Mouse (Mus musculus) liver, embryonic 15.5 days (tissue): ENCODE data around the gene Knstrn. TPM values are rescaled to one million over a fixed set of nuclear protein-coding genes. Genes with fewer than 3 reads are reported as not detected.

Experiments used
- ATAC-seq: fragments of 200-750 bp; cut with Nextera tagmentation; 2 replicates; pipeline ENCODE4 v1.8.0; 2017; ENCODE audit warnings: moderate number of reproducible peaks, mild to moderate bottlenecking, moderate library complexity; ENCODE audit not compliant: insufficient read depth
- H3K27ac ChIP-seq: fragments of 300-500 bp; sonication (generic); replicated peaks from 2 replicates; pipeline ENCODE4 v1.5.1; 2015; ENCODE audit warnings: mild to moderate bottlenecking, inconsistent platforms
- H3K27me3 ChIP-seq: fragments of 300-500 bp; sonication (generic); 2 replicates; pipeline ENCODE4 v1.6.1; 2015; ENCODE audit warnings: mild to moderate bottlenecking, inconsistent platforms
- H3K36me3 ChIP-seq: fragments of 300-500 bp; sonication (generic); replicated peaks from 2 replicates; pipeline ENCODE4 v1.6.1; 2015; ENCODE audit warnings: moderate library complexity, mild to moderate bottlenecking, inconsistent platforms
- H3K4me1 ChIP-seq: fragments of 300-500 bp; sonication (generic); replicated peaks from 2 replicates; pipeline ENCODE4 v1.6.1; 2015; ENCODE audit warnings: inconsistent platforms
- H3K4me2 ChIP-seq: fragments of 300-500 bp; sonication (generic); 2 replicates; pipeline ENCODE4 v1.6.1; 2015; ENCODE audit warnings: moderate library complexity, mild to moderate bottlenecking, inconsistent platforms
- H3K4me3 ChIP-seq: fragments of 300-500 bp; sonication (generic); replicated peaks from 2 replicates; pipeline ENCODE4 v1.5.1; 2015; ENCODE audit warnings: mild to moderate bottlenecking, inconsistent platforms
- H3K9ac ChIP-seq: fragments of 300-500 bp; sonication (generic); 2 replicates; pipeline ENCODE4 v1.6.1; 2015; ENCODE audit warnings: moderate library complexity, mild to moderate bottlenecking, inconsistent platforms
- H3K9me3 ChIP-seq: fragments of 300-500 bp; sonication (generic); replicated peaks from 2 replicates; pipeline ENCODE4 v1.6.1; 2016; ENCODE audit warnings: inconsistent platforms
- WGBS: fragments of 180-500 bp; shearing (Covaris S2); methylation state at CpG from one replicate; pipeline ENCODE4 v1.1.7; 2015; ENCODE audit warnings: mixed read lengths; ENCODE audit not compliant: insufficient replicate concordance; 5-methylcytosine and 5-hydroxymethylcytosine counted together
- polyA plus RNA-seq: library from polyadenylated mRNA; unstranded; fragments of >200 nt; fragmentation: Nextera tagmentation; extraction: Ambion mirVana; gene quantifications from 2 replicates; pipeline ENCODE4 v1.2.1, GENCODE M21; 2015

Knstrn gene
- polyA plus RNA-seq, 1 experiment from 2014 or later: 73.9 TPM

DNA sequence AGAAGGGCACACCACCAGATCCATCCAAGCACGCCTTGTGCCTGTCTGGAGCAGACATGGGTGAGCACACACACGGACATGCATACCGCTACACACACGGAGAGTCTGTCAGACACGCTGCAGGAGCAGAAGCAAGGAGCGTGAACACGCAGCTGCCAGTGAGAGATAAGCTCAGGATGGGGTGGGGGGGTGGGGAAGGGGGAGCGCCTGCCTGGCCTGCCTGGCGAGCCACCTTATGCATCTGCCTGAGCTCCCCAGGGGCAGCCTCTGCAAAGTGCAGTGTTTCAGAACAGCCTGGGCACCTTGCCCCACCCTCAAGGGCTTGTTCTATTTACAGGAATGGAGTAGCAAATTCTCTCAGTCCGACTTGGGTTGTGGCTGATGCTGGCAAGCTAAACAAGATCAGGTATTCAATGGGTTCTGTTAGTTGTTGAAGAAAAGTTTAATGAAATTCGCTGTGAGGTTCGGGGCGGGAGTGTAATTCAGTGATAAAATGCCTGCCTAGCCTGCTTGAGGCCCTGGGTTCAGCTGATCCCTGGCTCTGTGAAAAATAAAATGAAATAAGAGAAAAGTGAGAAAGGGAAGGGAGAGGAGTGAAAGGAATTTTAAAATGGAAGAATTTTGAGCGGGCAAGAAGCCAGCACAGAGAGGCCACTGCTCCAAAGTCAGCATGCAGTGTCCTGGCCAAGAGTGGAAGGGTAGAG lies 74.2 kb downstream of the Knstrn start:
- ATAC-seq: peak; percentile 90
- Histone ChIP-seq H3K27me3 (peaks cover 41% of the 10 kb centered on the region), H3K9me3 (no peaks in the 10 kb centered on the region), H3K4me1 (peaks cover 46% of the 10 kb centered on the region), H3K36me3 (no peaks in the 10 kb centered on the region), H3K4me2 (peak overlapping the region; percentile 86), H3K9ac (peak overlapping the region; percentile 51), H3K4me3 (peak overlapping the region; percentile 48), H3K27ac (peak overlapping the region; percentile 91)
- WGBS: 6% methylated on average over 14 of the region's 14 CpGs

DNA sequence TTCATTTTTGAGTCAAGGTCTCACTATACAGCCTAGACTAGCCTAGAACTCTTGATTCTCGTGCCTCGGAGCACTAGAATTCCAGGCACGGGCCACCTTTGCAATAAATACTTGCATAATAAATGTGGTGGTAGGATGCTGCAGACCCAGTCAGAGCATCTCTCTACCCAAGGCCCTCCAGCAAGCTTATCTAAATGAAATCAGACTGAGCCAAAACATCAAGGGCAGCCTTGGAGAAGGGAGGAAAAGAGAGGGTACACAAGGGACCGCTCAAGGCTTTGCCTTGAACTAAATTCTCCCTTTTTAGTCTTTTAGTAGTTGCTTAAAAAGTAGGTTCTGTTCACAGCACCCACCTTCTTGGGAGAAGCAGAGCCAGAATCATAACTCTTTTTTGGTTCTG lies 77.4 kb downstream of the Knstrn start:
- Histone ChIP-seq H3K4me1 (peaks cover 39% of the 10 kb centered on the region), H3K9ac (no peak overlapping the region), H3K36me3 (no peaks in the 10 kb centered on the region), H3K27me3 (peaks cover 66% of the 10 kb centered on the region), H3K27ac (no peak overlapping the region), H3K4me2 (no peak overlapping the region), H3K4me3 (no peak overlapping the region), H3K9me3 (no peaks in the 10 kb centered on the region)
- no peak for ATAC-seq
- 78% methylated on average over 4 of the region's 4 CpGs for WGBS

GRCm38 (mm10) chr2:118895990-118896913 lies 82.4 kb downstream of the Knstrn start:
- no peak overlapping the region for H3K9ac ChIP-seq
- peaks cover 41% of the 10 kb centered on the region for H3K4me1 ChIP-seq
- no peak overlapping the region for H3K27ac ChIP-seq
- no peaks in the 10 kb centered on the region for H3K36me3 ChIP-seq
- no peaks in the 10 kb centered on the region for H3K9me3 ChIP-seq
- H3K27me3 ChIP-seq: peaks cover 98% of the 10 kb centered on the region
- peak overlapping the region; percentile 44 for H3K4me3 ChIP-seq
- WGBS: 3% methylated on average over 38 of the region's 38 CpGs
- H3K4me2 ChIP-seq: peak overlapping the region; percentile 63
- ATAC-seq: no peak

DNA sequence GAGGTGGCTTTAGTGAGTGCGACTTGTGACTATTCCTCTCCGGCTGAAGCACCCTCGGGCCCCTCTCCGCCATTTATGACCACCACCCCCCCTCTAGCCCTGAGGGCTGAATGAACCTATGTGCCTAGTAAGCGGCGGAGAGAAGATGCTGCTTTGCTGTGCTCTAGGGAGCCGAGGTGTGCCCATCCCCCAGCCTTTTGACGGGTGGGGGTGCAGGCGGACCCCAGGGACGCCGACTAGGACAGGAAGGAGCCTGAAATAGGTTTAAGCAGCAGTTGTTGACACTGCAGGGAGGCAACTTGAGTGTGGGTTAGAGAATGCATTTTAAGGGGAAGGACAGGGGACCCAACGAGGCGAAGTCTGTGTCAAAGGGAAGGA lies 83.1 kb downstream of the Knstrn start:
- Histone ChIP-seq H3K36me3 (no peaks in the 10 kb centered on the region), H3K27ac (no peak overlapping the region), H3K4me3 (peak overlapping the region; percentile 44), H3K4me1 (peaks cover 42% of the 10 kb centered on the region), H3K27me3 (peaks cover 92% of the 10 kb centered on the region), H3K9me3 (no peaks in the 10 kb centered on the region), H3K9ac (no peak overlapping the region), H3K4me2 (peak overlapping the region; percentile 63)
- WGBS: 1% methylated on average over 13 of the region's 13 CpGs
- no peak for ATAC-seq

- Histone ChIP-seq H3K9me3 (no peaks in the 10 kb centered on the region), H3K4me3 (peak overlapping the region; percentile 44; the same call in 1 of the 2 replicates), H3K4me2 (peak overlapping the region; percentile 63), H3K9ac (no peak overlapping the region), H3K36me3 (no peaks in the 10 kb centered on the region), H3K4me1 (peaks cover 47% of the 10 kb centered on the region), H3K27me3 (peaks cover 91% of the 10 kb centered on the region), H3K27ac (no peak overlapping the region)
- no peak for ATAC-seq
- 5% methylated on average over 7 of the region's 7 CpGs for WGBS
These were observed 83.6 kb downstream of the Knstrn start for GRCm38 (mm10) chr2:118897392-118897791.

DNA sequence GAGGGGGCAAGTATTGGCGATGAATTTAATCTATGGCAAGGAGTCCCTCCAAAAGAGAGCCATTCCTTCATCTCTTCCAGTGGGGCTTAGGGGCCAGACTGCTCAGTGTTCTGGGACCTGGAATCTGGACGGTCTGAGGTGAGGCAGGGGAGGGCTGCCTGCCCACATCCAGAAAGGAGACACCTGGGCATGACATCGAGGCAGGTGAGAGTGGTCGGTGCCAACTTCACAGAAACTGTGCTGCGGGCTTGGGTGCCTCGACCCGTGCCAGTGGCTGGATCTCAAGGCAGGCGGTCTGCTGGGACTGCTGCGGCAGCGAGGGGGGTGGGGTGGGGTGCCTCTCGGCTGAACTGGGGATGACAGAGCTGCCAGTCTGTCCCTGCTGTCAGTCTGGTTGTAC lies 84.0 kb downstream of the Knstrn start:
- WGBS: 2% methylated on average over 11 of the region's 11 CpGs
- no peak overlapping the region for H3K9ac ChIP-seq
- no peaks in the 10 kb centered on the region for H3K36me3 ChIP-seq
- H3K4me3 ChIP-seq: no peak overlapping the region
- H3K9me3 ChIP-seq: no peaks in the 10 kb centered on the region
- no peak overlapping the region for H3K27ac ChIP-seq
- H3K4me1 ChIP-seq: peaks cover 51% of the 10 kb centered on the region
- no peak overlapping the region for H3K4me2 ChIP-seq
- ATAC-seq: no peak
- peaks cover 91% of the 10 kb centered on the region for H3K27me3 ChIP-seq

- no peaks in the 10 kb centered on the region for H3K9me3 ChIP-seq
- no peak overlapping the region for H3K4me3 ChIP-seq
- ATAC-seq: no peak
- H3K9ac ChIP-seq: no peak overlapping the region
- 16% methylated on average over 4 of the region's 4 CpGs for WGBS
- H3K27ac ChIP-seq: no peak overlapping the region
- no peak overlapping the region for H3K4me2 ChIP-seq
- H3K36me3 ChIP-seq: no peaks in the 10 kb centered on the region
- H3K27me3 ChIP-seq: peaks cover 90% of the 10 kb centered on the region
- peaks cover 60% of the 10 kb centered on the region for H3K4me1 ChIP-seq
These were observed 85.0 kb downstream of the Knstrn start for GRCm38 (mm10) chr2:118898771-118899170.

DNA sequence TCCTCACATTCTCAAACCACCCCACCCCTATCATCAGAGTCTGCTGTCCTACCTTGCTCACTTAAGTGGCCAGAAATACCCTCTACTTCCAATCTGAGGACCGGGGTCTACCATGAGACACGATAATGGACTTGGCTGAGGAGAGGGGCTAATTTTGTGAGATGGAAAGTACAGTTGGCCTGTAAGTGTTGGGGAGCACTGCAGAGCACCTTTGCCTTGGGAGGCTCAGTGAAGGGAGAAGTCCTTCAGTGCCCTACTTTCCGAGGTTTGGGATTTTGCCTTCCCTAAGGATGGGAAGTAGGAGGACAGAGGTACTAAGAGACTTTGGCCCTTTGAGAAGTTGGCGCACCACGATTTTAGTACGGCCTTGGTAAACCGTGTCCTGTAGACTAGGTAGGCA lies 85.5 kb downstream of the Knstrn start:
- WGBS: 26% methylated on average over 7 of the region's 7 CpGs
- Histone ChIP-seq H3K27ac (no peak overlapping the region), H3K4me1 (peaks cover 66% of the 10 kb centered on the region), H3K27me3 (peaks cover 84% of the 10 kb centered on the region), H3K9ac (no peak overlapping the region), H3K4me2 (no peak overlapping the region), H3K9me3 (no peaks in the 10 kb centered on the region), H3K4me3 (no peak overlapping the region), H3K36me3 (no peaks in the 10 kb centered on the region)
- no peak for ATAC-seq

DNA sequence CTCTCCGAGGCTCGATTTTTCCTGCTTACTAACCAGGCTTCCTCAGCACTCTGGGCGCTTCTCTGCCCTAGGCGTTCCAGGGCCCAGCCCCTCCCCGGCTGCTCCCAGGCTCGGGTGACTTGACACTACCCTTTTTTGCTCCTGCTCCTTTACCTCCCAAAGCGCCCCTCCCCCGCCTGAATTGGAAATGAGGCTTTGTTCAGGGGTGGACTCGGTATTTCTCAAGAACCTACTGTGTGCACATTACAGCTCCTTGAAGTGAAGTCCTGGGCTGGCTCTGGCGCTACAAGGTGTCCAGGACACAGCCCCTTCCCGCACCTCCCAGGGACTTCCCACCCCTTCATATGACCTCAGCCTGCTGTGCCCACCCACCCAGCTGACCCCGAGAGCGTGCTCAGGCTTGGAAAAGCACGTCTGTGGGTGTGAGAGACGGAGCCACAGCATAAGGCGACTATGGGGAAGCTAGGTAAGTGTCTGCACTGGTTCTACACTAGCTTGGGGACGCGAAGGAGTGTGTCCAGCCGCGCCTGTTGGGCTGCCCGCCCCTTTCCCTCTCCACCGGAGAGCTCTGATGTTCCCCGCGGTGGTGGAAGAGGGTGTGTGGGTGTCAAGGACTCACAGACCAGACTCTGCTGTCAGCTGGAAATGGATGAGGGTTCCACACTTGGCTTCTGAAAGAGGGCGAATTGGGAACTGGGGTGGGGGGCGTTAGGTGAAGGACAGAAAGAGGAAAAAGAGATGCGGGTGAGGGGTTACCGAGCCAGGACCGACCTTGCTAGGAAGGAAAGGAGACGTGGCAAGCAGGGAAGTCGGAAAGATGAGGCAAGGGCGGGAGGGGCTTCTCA lies 86.4 kb downstream of the Knstrn start, which contains the start of gene Bahd1:
TSS of gene Bahd1 (plus strand) at position 397 of the 845 bp plus-strand sequence.
- Histone ChIP-seq H3K4me2 (peak within 1 kb of the TSS; percentile 100), H3K36me3 (no peaks in the 10 kb centered on the region), H3K27me3 (peaks cover 75% of the 10 kb centered on the region), H3K9me3 (no peaks in the 10 kb centered on the region), H3K4me3 (peak within 1 kb of the TSS; percentile 98), H3K9ac (peak within 1 kb of the TSS; percentile 49), H3K27ac (0 out of 2 replicates have a peak within 1 kb of the TSS, but pooled peaks have one; percentile 22), H3K4me1 (peaks cover 73% of the 10 kb centered on the region)
- ATAC-seq: no peak
- 2% methylated on average over 32 of the region's 32 CpGs for WGBS

DNA sequence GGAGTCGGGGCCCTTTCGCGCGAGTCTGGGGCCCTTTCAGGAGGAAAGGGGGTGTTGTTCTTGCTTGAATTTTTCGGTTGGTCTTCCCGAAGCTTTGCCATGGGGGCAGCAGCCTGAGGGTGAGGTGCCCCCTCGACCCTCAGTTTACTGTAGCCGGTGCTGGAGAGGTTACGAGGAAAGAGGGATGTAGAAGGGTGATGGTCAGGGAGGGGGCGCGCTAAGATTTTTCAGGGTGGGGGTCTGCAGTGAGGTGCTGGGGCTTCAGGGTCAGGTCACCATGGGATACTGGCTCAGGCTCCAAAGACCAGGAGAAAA lies 87.0 kb downstream of the Knstrn start:
- peak overlapping the region; percentile 98 for H3K4me3 ChIP-seq
- H3K4me2 ChIP-seq: peak overlapping the region; percentile 100
- no peaks in the 10 kb centered on the region for H3K36me3 ChIP-seq
- H3K4me1 ChIP-seq: peaks cover 79% of the 10 kb centered on the region
- H3K9me3 ChIP-seq: no peaks in the 10 kb centered on the region
- peak overlapping the region; percentile 49 for H3K9ac ChIP-seq
- 1% methylated on average over 11 of the region's 11 CpGs for WGBS
- H3K27ac ChIP-seq: 0 out of 2 replicates have a peak overlapping the region, but pooled peaks have one; percentile 22
- H3K27me3 ChIP-seq: peaks cover 69% of the 10 kb centered on the region
- no peak for ATAC-seq
